Mouse (Mus musculus): Measurements from ENCODE around the gene Sf3b4. TPM values are rescaled to one million over a fixed set of nuclear protein-coding genes. Genes with fewer than 3 reads are reported as not detected.

Gene Sf3b4
- polyA plus RNA-seq (2014; fragmentation: Nextera tagmentation; extraction: Ambion mirVana): 145 and 150 TPM in 2 replicates

GRCm38 (mm10) chr3:96172197-96173178 is at the start of gene Sf3b4:
Gene Sf3b4, plus strand, starts transcription at chr3:96172332.
- ATAC-seq (ENCODE audit: low read depth): peak; percentile 95
- WGBS: under 1% methylated on average over 58 of the region's 58 CpGs
- H3K9ac ChIP-seq (replicated peaks; ENCODE audit: low read depth, low read length): peak within 1 kb of the TSS; percentile 86

GRCm38 (mm10) chr3:96124235-96124634 is 47.9 kb upstream of the Sf3b4 start:
- H3K4me1 ChIP-seq (ENCODE audit: control insufficient read depth, insufficient read depth, low read length): no peaks in the 10 kb centered on the region
- no peak overlapping the region for H3K9ac ChIP-seq (replicated peaks; ENCODE audit: low read depth, low read length)
- WGBS: 91% methylated on average over 5 of the region's 5 CpGs
- H3K4me2 ChIP-seq (ENCODE audit: low read depth, low read length): no peak overlapping the region
- H3K36me3 ChIP-seq (ENCODE audit: control insufficient read depth, insufficient read depth, low read length): no peaks in the 10 kb centered on the region
- no peak overlapping the region for H3K27ac ChIP-seq (ENCODE audit: low read depth, low read length)
- ATAC-seq (ENCODE audit: low read depth): no peak
- H3K9me3 ChIP-seq (ENCODE audit: control insufficient read depth, low read length): no peaks in the 10 kb centered on the region
- H3K27me3 ChIP-seq (ENCODE audit: control insufficient read depth, insufficient read depth, low read length): no peaks in the 10 kb centered on the region
- no peak overlapping the region for H3K4me3 ChIP-seq (ENCODE audit: low read depth, low read length)

More at GRCm38 (mm10) chr3:96172197-96173178, at the start of gene Sf3b4:
- peak within 1 kb of the TSS; percentile 97 for H3K4me2 ChIP-seq (ENCODE audit: low read depth, low read length)
- no peaks in the 10 kb centered on the region for H3K27me3 ChIP-seq (ENCODE audit: control insufficient read depth, insufficient read depth, low read length)
- H3K27ac ChIP-seq (ENCODE audit: low read depth, low read length): peak within 1 kb of the TSS; percentile 99
- no peaks in the 10 kb centered on the region for H3K9me3 ChIP-seq (ENCODE audit: control insufficient read depth, low read length)
- H3K4me1 ChIP-seq (ENCODE audit: control insufficient read depth, insufficient read depth, low read length): peaks cover 21% of the 10 kb centered on the region
- H3K36me3 ChIP-seq (ENCODE audit: control insufficient read depth, insufficient read depth, low read length): peaks cover 10% of the 10 kb centered on the region
- peak within 1 kb of the TSS; percentile 89 for H3K4me3 ChIP-seq (ENCODE audit: low read depth, low read length)

GRCm38 (mm10) chr3:96128128-96128527 is 44.0 kb upstream of the Sf3b4 start:
- H3K27me3 ChIP-seq (ENCODE audit: control insufficient read depth, insufficient read depth, low read length): no peaks in the 10 kb centered on the region
- ATAC-seq (ENCODE audit: low read depth): no peak
- H3K9ac ChIP-seq (replicated peaks; ENCODE audit: low read depth, low read length): no peak overlapping the region
- H3K36me3 ChIP-seq (ENCODE audit: control insufficient read depth, insufficient read depth, low read length): no peaks in the 10 kb centered on the region
- no peak overlapping the region for H3K4me2 ChIP-seq (ENCODE audit: low read depth, low read length)
- H3K9me3 ChIP-seq (ENCODE audit: control insufficient read depth, low read length): no peaks in the 10 kb centered on the region
- H3K27ac ChIP-seq (ENCODE audit: low read depth, low read length): no peak overlapping the region
- H3K4me3 ChIP-seq (ENCODE audit: low read depth, low read length): no peak overlapping the region
- H3K4me1 ChIP-seq (ENCODE audit: control insufficient read depth, insufficient read depth, low read length): no peaks in the 10 kb centered on the region

GRCm38 (mm10) chr3:96132478-96132877 is 39.7 kb upstream of the Sf3b4 start:
- Histone ChIP-seq H3K27ac (ENCODE audit: low read depth, low read length) (no peak overlapping the region), H3K9me3 (ENCODE audit: control insufficient read depth, low read length) (no peaks in the 10 kb centered on the region), H3K36me3 (ENCODE audit: control insufficient read depth, insufficient read depth, low read length) (no peaks in the 10 kb centered on the region), H3K4me2 (ENCODE audit: low read depth, low read length) (no peak overlapping the region), H3K4me3 (ENCODE audit: low read depth, low read length) (no peak overlapping the region), H3K9ac (replicated peaks; ENCODE audit: low read depth, low read length) (no peak overlapping the region), H3K27me3 (ENCODE audit: control insufficient read depth, insufficient read depth, low read length) (no peaks in the 10 kb centered on the region), H3K4me1 (ENCODE audit: control insufficient read depth, insufficient read depth, low read length) (no peaks in the 10 kb centered on the region)
- 83% methylated on average over 3 of the region's 3 CpGs for WGBS
- no peak for ATAC-seq (ENCODE audit: low read depth)

GRCm38 (mm10) chr3:96133327-96133905 is 38.7 kb upstream of the Sf3b4 start:
- H3K36me3 ChIP-seq (ENCODE audit: control insufficient read depth, insufficient read depth, low read length): no peaks in the 10 kb centered on the region
- ATAC-seq (ENCODE audit: low read depth): no peak
- H3K9ac ChIP-seq (replicated peaks; ENCODE audit: low read depth, low read length): no peak overlapping the region
- no peaks in the 10 kb centered on the region for H3K9me3 ChIP-seq (ENCODE audit: control insufficient read depth, low read length)
- no peaks in the 10 kb centered on the region for H3K27me3 ChIP-seq (ENCODE audit: control insufficient read depth, insufficient read depth, low read length)
- H3K27ac ChIP-seq (ENCODE audit: low read depth, low read length): no peak overlapping the region
- WGBS: 81% methylated on average over 11 of the region's 11 CpGs
- H3K4me3 ChIP-seq (ENCODE audit: low read depth, low read length): no peak overlapping the region
- H3K4me1 ChIP-seq (ENCODE audit: control insufficient read depth, insufficient read depth, low read length): no peaks in the 10 kb centered on the region
- no peak overlapping the region for H3K4me2 ChIP-seq (ENCODE audit: low read depth, low read length)

GRCm38 (mm10) chr3:96135011-96135410 is 37.1 kb upstream of the Sf3b4 start:
- Histone ChIP-seq H3K4me1 (ENCODE audit: control insufficient read depth, insufficient read depth, low read length) (no peaks in the 10 kb centered on the region), H3K36me3 (ENCODE audit: control insufficient read depth, insufficient read depth, low read length) (no peaks in the 10 kb centered on the region), H3K4me3 (ENCODE audit: low read depth, low read length) (no peak overlapping the region), H3K9me3 (ENCODE audit: control insufficient read depth, low read length) (no peaks in the 10 kb centered on the region), H3K27me3 (ENCODE audit: control insufficient read depth, insufficient read depth, low read length) (no peaks in the 10 kb centered on the region), H3K4me2 (ENCODE audit: low read depth, low read length) (no peak overlapping the region), H3K9ac (replicated peaks; ENCODE audit: low read depth, low read length) (no peak overlapping the region), H3K27ac (ENCODE audit: low read depth, low read length) (no peak overlapping the region)
- WGBS: 87% methylated on average over 3 of the region's 3 CpGs
- no peak for ATAC-seq (ENCODE audit: low read depth)

- no peak overlapping the region for H3K27ac ChIP-seq (ENCODE audit: low read depth, low read length)
- ATAC-seq (ENCODE audit: low read depth): no peak
- H3K9ac ChIP-seq (replicated peaks; ENCODE audit: low read depth, low read length): no peak overlapping the region
- no peaks in the 10 kb centered on the region for H3K9me3 ChIP-seq (ENCODE audit: control insufficient read depth, low read length)
- H3K4me3 ChIP-seq (ENCODE audit: low read depth, low read length): no peak overlapping the region
- H3K4me2 ChIP-seq (ENCODE audit: low read depth, low read length): no peak overlapping the region
- H3K27me3 ChIP-seq (ENCODE audit: control insufficient read depth, insufficient read depth, low read length): no peaks in the 10 kb centered on the region
- H3K36me3 ChIP-seq (ENCODE audit: control insufficient read depth, insufficient read depth, low read length): 0 out of 2 replicates have a peak, but pooled peaks cover 4% of the 10 kb centered on the region
- H3K4me1 ChIP-seq (ENCODE audit: control insufficient read depth, insufficient read depth, low read length): no peaks in the 10 kb centered on the region
- 21% methylated on average over 5 of the region's 5 CpGs for WGBS
Observed at GRCm38 (mm10) chr3:96147950-96148349, 24.2 kb upstream of the Sf3b4 start.

- Histone ChIP-seq H3K36me3 (ENCODE audit: control insufficient read depth, insufficient read depth, low read length) (peaks cover 24% of the 10 kb centered on the region), H3K27me3 (ENCODE audit: control insufficient read depth, insufficient read depth, low read length) (no peaks in the 10 kb centered on the region), H3K4me1 (ENCODE audit: control insufficient read depth, insufficient read depth, low read length) (no peaks in the 10 kb centered on the region), H3K4me3 (ENCODE audit: low read depth, low read length) (no peak overlapping the region), H3K9me3 (ENCODE audit: control insufficient read depth, low read length) (no peaks in the 10 kb centered on the region), H3K27ac (ENCODE audit: low read depth, low read length) (no peak overlapping the region), H3K4me2 (ENCODE audit: low read depth, low read length) (no peak overlapping the region), H3K9ac (replicated peaks; ENCODE audit: low read depth, low read length) (no peak overlapping the region)
- 90% methylated on average over 7 of the region's 7 CpGs for WGBS
- ATAC-seq (ENCODE audit: low read depth): no peak
Observed at GRCm38 (mm10) chr3:96151836-96152235, 20.3 kb upstream of the Sf3b4 start.

- no peaks in the 10 kb centered on the region for H3K27me3 ChIP-seq (ENCODE audit: control insufficient read depth, insufficient read depth, low read length)
- H3K4me1 ChIP-seq (ENCODE audit: control insufficient read depth, insufficient read depth, low read length): no peaks in the 10 kb centered on the region
- no peak overlapping the region for H3K9ac ChIP-seq (replicated peaks; ENCODE audit: low read depth, low read length)
- WGBS: 96% methylated on average over 5 of the region's 5 CpGs
- no peak overlapping the region for H3K27ac ChIP-seq (ENCODE audit: low read depth, low read length)
- no peaks in the 10 kb centered on the region for H3K9me3 ChIP-seq (ENCODE audit: control insufficient read depth, low read length)
- no peak overlapping the region for H3K4me3 ChIP-seq (ENCODE audit: low read depth, low read length)
- no peak for ATAC-seq (ENCODE audit: low read depth)
- peaks cover 24% of the 10 kb centered on the region for H3K36me3 ChIP-seq (ENCODE audit: control insufficient read depth, insufficient read depth, low read length)
- no peak overlapping the region for H3K4me2 ChIP-seq (ENCODE audit: low read depth, low read length)
Observed at GRCm38 (mm10) chr3:96152611-96153010, 19.5 kb upstream of the Sf3b4 start.
